Mouse (Mus musculus) thymus, postnatal 25 days (tissue): Measurements from ENCODE around the gene Slain2.
"Not testable (repeated sequence)": the region's sequence is repeated elsewhere in the genome, so short reads cannot be mapped to it uniquely, and the experiment has no call there.

Source experiments
- DNase-seq: peaks from one replicate; pipeline ENCODE4 v3.0.0; 2022

The Slain2 gene

GRCm38 (mm10) chr5:72957281-72957680 is 43.2 kb downstream of the Slain2 start:
- DNase-seq: no peak

GRCm38 (mm10) chr5:72960096-72960495 is 46.0 kb downstream of the Slain2 start:
- DNase-seq: no peak

GRCm38 (mm10) chr5:72965706-72966105 is 51.6 kb downstream of the Slain2 start:
- DNase-seq: no peak

GRCm38 (mm10) chr5:72972435-72972834 is 58.3 kb downstream of the Slain2 start:
- no peak for DNase-seq

- DNase-seq: no peak
These were observed 58.8 kb downstream of the Slain2 start for GRCm38 (mm10) chr5:72972934-72973333.

- no peak for DNase-seq
These were observed 60.5 kb downstream of the Slain2 start, which contains the start of gene Gm10135 for GRCm38 (mm10) chr5:72974602-72975001. TSS of gene Gm10135 (minus strand) at chr5:72974702.

GRCm38 (mm10) chr5:72975996-72976395 is 61.9 kb downstream of the Slain2 start:
- DNase-seq: no peak

GRCm38 (mm10) chr5:72976539-72976938 is 62.4 kb downstream of the Slain2 start:
- no peak for DNase-seq

GRCm38 (mm10) chr5:72984091-72984490 is 70.0 kb downstream of the Slain2 start:
- no peak for DNase-seq

- DNase-seq: no peak
These were observed 73.7 kb downstream of the Slain2 start for GRCm38 (mm10) chr5:72987786-72988185.

- DNase-seq: no peak
These were observed 75.7 kb downstream of the Slain2 start for GRCm38 (mm10) chr5:72989756-72990155.

GRCm38 (mm10) chr5:72992474-72992873 is 78.4 kb downstream of the Slain2 start:
- DNase-seq: no peak

- no peak for DNase-seq
These were observed 80.3 kb downstream of the Slain2 start for GRCm38 (mm10) chr5:72994424-72994823.

GRCm38 (mm10) chr5:72994928-72995327 is 80.8 kb downstream of the Slain2 start:
- no peak for DNase-seq

GRCm38 (mm10) chr5:72995379-72995778 is 81.3 kb downstream of the Slain2 start:
- DNase-seq: no peak

GRCm38 (mm10) chr5:72998546-72998945 is 84.4 kb downstream of the Slain2 start:
- not testable (repeated sequence) for DNase-seq

GRCm38 (mm10) chr5:73004046-73004445 is 89.9 kb downstream of the Slain2 start:
- DNase-seq: no peak

- no peak for DNase-seq
These were observed 92.9 kb downstream of the Slain2 start, which contains the start of gene Slc10a4 for GRCm38 (mm10) chr5:73006784-73007581. TSS of gene Slc10a4 (plus strand) at chr5:73006883.

- DNase-seq: no peak
These were observed 93.5 kb downstream of the Slain2 start for GRCm38 (mm10) chr5:73007582-73007959.

GRCm38 (mm10) chr5:73008230-73008629 is 94.1 kb downstream of the Slain2 start:
- DNase-seq: peak; percentile 12

- not testable (repeated sequence) for DNase-seq
These were observed 97.7 kb downstream of the Slain2 start for GRCm38 (mm10) chr5:73011806-73012205.

GRCm38 (mm10) chr5:73012884-73013610 is 98.9 kb downstream of the Slain2 start:
- not testable (repeated sequence) for DNase-seq

GRCm38 (mm10) chr5:73013611-73014287 is 99.6 kb downstream of the Slain2 start:
- not testable (repeated sequence) for DNase-seq
